Mouse (Mus musculus) midbrain, embryonic 15.5 days (tissue): ENCODE data around the gene Akap13. TPM values are rescaled to one million over a fixed set of nuclear protein-coding genes. Genes with fewer than 3 reads are reported as not detected.

Experiments used
- ATAC-seq: fragments of 200-750 bp; cut with Nextera tagmentation; replicated peaks from 2 replicates; pipeline ENCODE4 v1.8.0; 2017; ENCODE audit warnings: moderate TSS enrichment
- H3K27ac ChIP-seq: fragments of 300-500 bp; sonication (generic); 2 replicates; pipeline ENCODE4 v1.5.1; 2015; ENCODE audit warnings: mild to moderate bottlenecking, inconsistent platforms
- H3K27me3 ChIP-seq: fragments of 300-500 bp; sonication (generic); replicated peaks from 2 replicates; pipeline ENCODE4 v1.6.1; 2015; ENCODE audit warnings: inconsistent platforms
- H3K36me3 ChIP-seq: fragments of 300-500 bp; sonication (generic); replicated peaks from 2 replicates; pipeline ENCODE4 v1.6.1; 2015; ENCODE audit warnings: inconsistent platforms
- H3K4me1 ChIP-seq: fragments of 300-500 bp; sonication (generic); 2 replicates; pipeline ENCODE4 v1.6.1; 2015; ENCODE audit warnings: inconsistent platforms
- H3K4me2 ChIP-seq: fragments of 300-500 bp; sonication (generic); 2 replicates; pipeline ENCODE4 v1.6.1; 2015; ENCODE audit warnings: inconsistent platforms, mild to moderate bottlenecking, moderate library complexity
- H3K4me3 ChIP-seq: fragments of 300-500 bp; sonication (generic); 2 replicates; pipeline ENCODE4 v1.5.1; 2015; ENCODE audit warnings: mild to moderate bottlenecking, inconsistent platforms
- H3K9ac ChIP-seq: fragments of 300-500 bp; sonication (generic); 2 replicates; pipeline ENCODE4 v1.6.1; 2015; ENCODE audit warnings: mild to moderate bottlenecking, inconsistent platforms
- H3K9me3 ChIP-seq: fragments of 300-500 bp; sonication (generic); 2 replicates; pipeline ENCODE4 v1.6.1; 2016; ENCODE audit warnings: inconsistent platforms
- WGBS: fragments of 180-500 bp; shearing (Covaris S2); methylation state at CpG from one replicate; pipeline ENCODE4 v1.1.7; 2015; ENCODE audit warnings: mixed read lengths; 5-methylcytosine and 5-hydroxymethylcytosine counted together
- polyA plus RNA-seq: library from polyadenylated mRNA; unstranded; fragments of >200 nt; fragmentation: Nextera tagmentation; extraction: Ambion mirVana; gene quantifications from 2 replicates; pipeline ENCODE4 v1.2.1, GENCODE M21; 2015

Akap13 gene
- polyA plus RNA-seq, 1 experiment from 2014 or later: 16.1 TPM

GRCm38 (mm10) chr7:75576851-75577250 is 121.5 kb downstream of the Akap13 start:
- H3K9me3 ChIP-seq: no peaks in the 10 kb centered on the region
- no peak overlapping the region for H3K27ac ChIP-seq
- no peaks in the 10 kb centered on the region for H3K27me3 ChIP-seq
- H3K4me2 ChIP-seq: no peak overlapping the region
- WGBS: 97% methylated on average over 2 of the region's 2 CpGs
- H3K36me3 ChIP-seq: no peaks in the 10 kb centered on the region
- no peak overlapping the region for H3K9ac ChIP-seq
- no peaks in the 10 kb centered on the region for H3K4me1 ChIP-seq
- H3K4me3 ChIP-seq: no peak overlapping the region
- ATAC-seq: no peak

- WGBS: 88% methylated on average over 6 of the region's 6 CpGs
- Histone ChIP-seq H3K36me3 (no peaks in the 10 kb centered on the region), H3K4me3 (no peak overlapping the region), H3K27ac (no peak overlapping the region), H3K4me2 (no peak overlapping the region), H3K9me3 (no peaks in the 10 kb centered on the region), H3K4me1 (no peaks in the 10 kb centered on the region), H3K9ac (no peak overlapping the region), H3K27me3 (no peaks in the 10 kb centered on the region)
- no peak for ATAC-seq
Measured at GRCm38 (mm10) chr7:75577353-75577752, 122.0 kb downstream of the Akap13 start.

GRCm38 (mm10) chr7:75578647-75579046 is 123.3 kb downstream of the Akap13 start:
- no peaks in the 10 kb centered on the region for H3K9me3 ChIP-seq
- no peak overlapping the region for H3K4me2 ChIP-seq
- no peaks in the 10 kb centered on the region for H3K4me1 ChIP-seq
- H3K9ac ChIP-seq: no peak overlapping the region
- H3K4me3 ChIP-seq: no peak overlapping the region
- H3K36me3 ChIP-seq: no peaks in the 10 kb centered on the region
- ATAC-seq: no peak
- H3K27ac ChIP-seq: no peak overlapping the region
- no peaks in the 10 kb centered on the region for H3K27me3 ChIP-seq
- WGBS: 94% methylated on average over 4 of the region's 4 CpGs

- H3K36me3 ChIP-seq: no peaks in the 10 kb centered on the region
- WGBS: 87% methylated on average over 4 of the region's 4 CpGs
- no peaks in the 10 kb centered on the region for H3K4me1 ChIP-seq
- H3K9ac ChIP-seq: no peak overlapping the region
- no peaks in the 10 kb centered on the region for H3K9me3 ChIP-seq
- H3K4me2 ChIP-seq: no peak overlapping the region
- no peak for ATAC-seq
- no peak overlapping the region for H3K27ac ChIP-seq
- no peak overlapping the region for H3K4me3 ChIP-seq
- H3K27me3 ChIP-seq: no peaks in the 10 kb centered on the region
Measured at GRCm38 (mm10) chr7:75582091-75582490, 126.8 kb downstream of the Akap13 start.

- no peak overlapping the region for H3K27ac ChIP-seq
- no peaks in the 10 kb centered on the region for H3K4me1 ChIP-seq
- H3K4me3 ChIP-seq: no peak overlapping the region
- ATAC-seq: no peak
- no peaks in the 10 kb centered on the region for H3K36me3 ChIP-seq
- 85% methylated on average over 2 of the region's 2 CpGs for WGBS
- H3K9me3 ChIP-seq: no peaks in the 10 kb centered on the region
- H3K4me2 ChIP-seq: no peak overlapping the region
- H3K9ac ChIP-seq: no peak overlapping the region
- H3K27me3 ChIP-seq: no peaks in the 10 kb centered on the region
Measured at GRCm38 (mm10) chr7:75584100-75584499, 128.8 kb downstream of the Akap13 start.

GRCm38 (mm10) chr7:75585409-75585808 is 130.1 kb downstream of the Akap13 start:
- Histone ChIP-seq H3K36me3 (no peaks in the 10 kb centered on the region), H3K9me3 (no peaks in the 10 kb centered on the region), H3K27ac (no peak overlapping the region), H3K4me1 (no peaks in the 10 kb centered on the region), H3K4me3 (no peak overlapping the region), H3K9ac (no peak overlapping the region), H3K4me2 (no peak overlapping the region), H3K27me3 (no peaks in the 10 kb centered on the region)
- WGBS: 91% methylated on average over 6 of the region's 6 CpGs
- ATAC-seq: no peak

- Histone ChIP-seq H3K27me3 (no peaks in the 10 kb centered on the region), H3K27ac (no peak overlapping the region), H3K4me2 (no peak overlapping the region), H3K9me3 (no peaks in the 10 kb centered on the region), H3K4me3 (no peak overlapping the region), H3K9ac (no peak overlapping the region), H3K36me3 (no peaks in the 10 kb centered on the region), H3K4me1 (no peaks in the 10 kb centered on the region)
- 77% methylated on average over 14 of the region's 14 CpGs for WGBS
- ATAC-seq: no peak
Measured at GRCm38 (mm10) chr7:75586113-75586512, 130.8 kb downstream of the Akap13 start.

GRCm38 (mm10) chr7:75587727-75588126 is 132.4 kb downstream of the Akap13 start:
- no peak overlapping the region for H3K4me3 ChIP-seq
- 96% methylated on average over 5 of the region's 5 CpGs for WGBS
- no peak overlapping the region for H3K4me2 ChIP-seq
- H3K4me1 ChIP-seq: no peaks in the 10 kb centered on the region
- H3K36me3 ChIP-seq: no peaks in the 10 kb centered on the region
- H3K27me3 ChIP-seq: no peaks in the 10 kb centered on the region
- H3K9me3 ChIP-seq: no peaks in the 10 kb centered on the region
- ATAC-seq: no peak
- H3K9ac ChIP-seq: no peak overlapping the region
- H3K27ac ChIP-seq: no peak overlapping the region

GRCm38 (mm10) chr7:75589304-75589973 is 134.1 kb downstream of the Akap13 start:
- Histone ChIP-seq H3K36me3 (no peaks in the 10 kb centered on the region), H3K4me2 (no peak overlapping the region), H3K27ac (no peak overlapping the region), H3K4me3 (no peak overlapping the region), H3K27me3 (no peaks in the 10 kb centered on the region), H3K9ac (no peak overlapping the region), H3K9me3 (no peaks in the 10 kb centered on the region), H3K4me1 (no peaks in the 10 kb centered on the region)
- ATAC-seq: no peak
- WGBS: 95% methylated on average over 8 of the region's 8 CpGs

GRCm38 (mm10) chr7:75591961-75592360 is 136.6 kb downstream of the Akap13 start:
- no peaks in the 10 kb centered on the region for H3K4me1 ChIP-seq
- WGBS: 89% methylated on average over 1 of the region's 1 CpGs
- no peaks in the 10 kb centered on the region for H3K27me3 ChIP-seq
- H3K4me2 ChIP-seq: no peak overlapping the region
- H3K9me3 ChIP-seq: no peaks in the 10 kb centered on the region
- no peaks in the 10 kb centered on the region for H3K36me3 ChIP-seq
- no peak overlapping the region for H3K27ac ChIP-seq
- ATAC-seq: no peak
- no peak overlapping the region for H3K4me3 ChIP-seq
- H3K9ac ChIP-seq: no peak overlapping the region

GRCm38 (mm10) chr7:75594801-75595200 is 139.5 kb downstream of the Akap13 start:
- Histone ChIP-seq H3K9me3 (no peaks in the 10 kb centered on the region), H3K4me2 (no peak overlapping the region), H3K27ac (no peak overlapping the region), H3K36me3 (no peaks in the 10 kb centered on the region), H3K4me3 (no peak overlapping the region), H3K4me1 (no peaks in the 10 kb centered on the region), H3K9ac (no peak overlapping the region), H3K27me3 (no peaks in the 10 kb centered on the region)
- ATAC-seq: no peak
- 83% methylated on average over 5 of the region's 5 CpGs for WGBS

GRCm38 (mm10) chr7:75595268-75595667 is 139.9 kb downstream of the Akap13 start:
- no peak overlapping the region for H3K4me2 ChIP-seq
- no peak for ATAC-seq
- H3K4me3 ChIP-seq: no peak overlapping the region
- H3K9me3 ChIP-seq: no peaks in the 10 kb centered on the region
- H3K9ac ChIP-seq: no peak overlapping the region
- no peak overlapping the region for H3K27ac ChIP-seq
- H3K27me3 ChIP-seq: no peaks in the 10 kb centered on the region
- no peaks in the 10 kb centered on the region for H3K36me3 ChIP-seq
- H3K4me1 ChIP-seq: no peaks in the 10 kb centered on the region

GRCm38 (mm10) chr7:75596058-75596748 is 140.9 kb downstream of the Akap13 start:
- ATAC-seq: no peak
- no peak overlapping the region for H3K9ac ChIP-seq
- 85% methylated on average over 6 of the region's 6 CpGs for WGBS

More at GRCm38 (mm10) chr7:75596058-75596748, 140.9 kb downstream of the Akap13 start:
- Histone ChIP-seq H3K27me3 (no peaks in the 10 kb centered on the region), H3K27ac (no peak overlapping the region), H3K4me2 (no peak overlapping the region), H3K4me1 (no peaks in the 10 kb centered on the region), H3K9me3 (no peaks in the 10 kb centered on the region), H3K4me3 (no peak overlapping the region), H3K36me3 (no peaks in the 10 kb centered on the region)
